Mouse (Mus musculus) heart, embryonic 14.5 days (tissue): ENCODE results near the gene Hnrnpul1. TPM values are rescaled to one million over a fixed set of nuclear protein-coding genes. Genes with fewer than 3 reads are reported as not detected.

Experiments
- ATAC-seq: fragments of 200-750 bp; cut with Nextera tagmentation; 2 replicates; pipeline ENCODE4 v1.8.0; 2017; ENCODE audit warnings: low read depth, moderate TSS enrichment; ENCODE audit not compliant: insufficient number of reproducible peaks, insufficient read depth, low FRiP score
- H3K27ac ChIP-seq, 2 experiments: fragments of 200-500 bp in 1 of 2; fragments of 300-500 bp in 1 of 2; sonication (generic) in 1 of 2; replicated peaks in 1 of 2; 2 replicates each; pipeline ENCODE4 v1.5.1; 2012 to 2014; ENCODE audit warnings: low read depth in 2 of 2, low read length in 2 of 2, control low read depth in 1 of 2, mild to moderate bottlenecking in 1 of 2, mixed read lengths in 1 of 2; ENCODE audit not compliant: control insufficient read depth in 1 of 2, insufficient read depth in 1 of 2
- H3K27me3 ChIP-seq: fragments of 300-500 bp; sonication (generic); 2 replicates; pipeline ENCODE4 v1.6.1; 2014; ENCODE audit warnings: mild to moderate bottlenecking, low read length, control low read depth; ENCODE audit not compliant: control insufficient read depth, insufficient read depth
- H3K36me3 ChIP-seq: fragments of 300-500 bp; sonication (generic); 2 replicates; pipeline ENCODE4 v1.6.1; 2014; ENCODE audit warnings: mild to moderate bottlenecking, control low read depth, low read length, mixed read lengths; ENCODE audit not compliant: control insufficient read depth, insufficient read depth
- H3K4me1 ChIP-seq, 2 experiments: fragments of 200-500 bp in 1 of 2; fragments of 300-500 bp in 1 of 2; sonication (generic) in 1 of 2; 2 replicates each; pipeline ENCODE4 v1.6.1; 2012 to 2014; ENCODE audit warnings: low read length in 2 of 2, control low read depth in 1 of 2, mixed read lengths in 1 of 2; ENCODE audit not compliant: control insufficient read depth in 2 of 2, insufficient read depth in 2 of 2
- H3K4me2 ChIP-seq: fragments of 300-500 bp; sonication (generic); 2 replicates; pipeline ENCODE4 v1.6.1; 2014; ENCODE audit warnings: mild to moderate bottlenecking, low read length
- H3K4me3 ChIP-seq, 2 experiments: fragments of 200-500 bp in 1 of 2; fragments of 300-500 bp in 1 of 2; sonication (generic) in 1 of 2; 2 replicates each; pipeline ENCODE4 v1.5.1; 2012 to 2014; ENCODE audit warnings: low read length in 2 of 2, mild to moderate bottlenecking in 2 of 2, control low read depth in 1 of 2, low read depth in 1 of 2, moderate library complexity in 1 of 2; ENCODE audit not compliant: control insufficient read depth in 1 of 2, insufficient read depth in 1 of 2
- H3K9ac ChIP-seq: fragments of 300-500 bp; sonication (generic); 2 replicates; pipeline ENCODE4 v1.6.1; 2014; ENCODE audit warnings: mild to moderate bottlenecking, low read length
- H3K9me3 ChIP-seq: fragments of 300-500 bp; sonication (generic); 2 replicates; pipeline ENCODE4 v1.6.1; 2016; ENCODE audit warnings: low read length, control low read depth; ENCODE audit not compliant: control insufficient read depth
- WGBS: fragments of 180-500 bp; shearing (Covaris S2); extraction: QIAGEN DNeasy Blood & Tissue Kit; methylation state at CpG from one replicate; pipeline ENCODE4 v1.1.7; 2014; 5-methylcytosine and 5-hydroxymethylcytosine counted together
- polyA plus RNA-seq: library from polyadenylated mRNA; unstranded; fragments of >200 nt; fragmentation: Nextera tagmentation; extraction: Ambion mirVana; gene quantifications from 2 replicates; pipeline ENCODE4 v1.2.1, GENCODE M21; 2014

Gene Hnrnpul1
- polyA plus RNA-seq = 47.2 and 50.9 TPM in 2 replicates

DNA sequence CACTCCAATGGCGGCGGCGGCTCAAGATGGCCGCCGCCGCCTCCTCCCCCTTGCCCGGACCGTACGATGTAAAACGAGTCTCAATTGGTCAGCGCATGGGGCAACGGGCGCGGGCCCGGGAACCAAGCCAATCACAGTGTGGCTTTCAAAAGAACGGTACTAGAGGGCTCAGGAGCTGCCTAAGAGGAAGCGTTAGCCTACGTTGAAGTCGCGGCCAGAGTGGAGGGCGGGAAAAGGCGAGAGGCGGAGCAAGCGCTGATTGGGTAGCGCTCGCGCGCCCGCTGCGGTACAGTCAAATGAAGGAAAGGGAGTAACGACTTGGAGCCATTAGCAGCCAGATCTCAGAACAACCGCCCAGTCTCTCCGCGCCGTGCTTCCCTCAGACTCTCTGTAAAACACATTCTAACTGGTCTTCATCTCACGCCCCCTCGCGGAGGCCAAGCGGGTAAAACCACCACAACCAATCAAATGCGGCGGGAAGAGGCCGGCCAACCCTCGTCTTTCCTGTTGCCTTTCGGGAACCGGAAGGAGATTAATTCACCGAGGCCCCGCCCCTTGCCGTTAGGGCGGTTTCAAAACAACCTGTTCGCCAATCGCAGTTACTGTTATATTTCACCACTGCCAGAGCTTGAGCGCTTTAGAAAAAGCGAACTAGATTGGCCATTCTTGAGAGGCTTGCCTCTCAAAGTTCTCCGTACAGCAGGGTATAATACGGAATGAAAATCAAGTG, at the start of gene Hnrnpul1:
Gene Hnrnpul1 (minus strand): TSS at position 20 of the 730 bp plus-strand sequence.
- Histone ChIP-seq H3K27me3 (no peaks in the 10 kb centered on the region), H3K9ac (peak within 1 kb of the TSS; percentile 98), H3K4me3 (peak within 1 kb of the TSS; percentile 89 to 93), H3K27ac (peak within 1 kb of the TSS; percentile 96 to 97), H3K9me3 (no peaks in the 10 kb centered on the region), H3K4me2 (peak within 1 kb of the TSS; percentile 98), H3K36me3 (peaks cover 31% of the 10 kb centered on the region), H3K4me1 (peaks cover 4 to 23% of the 10 kb centered on the region in 2 experiments; a peak in 3 of 4 replicates)
- WGBS = under 1% methylated on average over 55 of the region's 55 CpGs
- ATAC-seq = peak; percentile 91

DNA sequence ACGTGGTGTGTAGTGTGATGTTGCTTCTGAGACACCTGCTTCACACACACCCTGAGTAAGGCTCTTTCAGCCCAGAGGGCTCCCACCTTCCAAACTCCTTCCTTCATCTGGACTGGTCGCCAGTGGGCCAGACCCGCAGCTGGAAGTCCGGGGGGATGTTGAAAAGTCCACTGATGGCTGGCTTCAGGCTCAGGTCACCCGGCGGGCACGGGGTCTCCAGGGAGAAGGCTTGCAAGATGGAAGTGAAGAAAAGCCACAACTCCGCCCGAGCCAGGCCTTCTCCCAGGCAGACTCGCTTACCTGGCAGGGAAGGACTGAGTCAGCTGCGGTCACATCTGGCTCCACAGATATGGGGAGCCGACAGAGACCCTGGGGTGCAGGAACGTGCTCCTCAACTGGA, 48.9 kb upstream of the Hnrnpul1 start:
- Histone ChIP-seq H3K27ac (peak overlapping the region; percentile 63 to 70; a peak in 3 of 4 replicates), H3K4me1 (peaks cover 16 to 22% of the 10 kb centered on the region in 2 experiments)
- WGBS = 60% methylated on average over 13 of the region's 13 CpGs

DNA sequence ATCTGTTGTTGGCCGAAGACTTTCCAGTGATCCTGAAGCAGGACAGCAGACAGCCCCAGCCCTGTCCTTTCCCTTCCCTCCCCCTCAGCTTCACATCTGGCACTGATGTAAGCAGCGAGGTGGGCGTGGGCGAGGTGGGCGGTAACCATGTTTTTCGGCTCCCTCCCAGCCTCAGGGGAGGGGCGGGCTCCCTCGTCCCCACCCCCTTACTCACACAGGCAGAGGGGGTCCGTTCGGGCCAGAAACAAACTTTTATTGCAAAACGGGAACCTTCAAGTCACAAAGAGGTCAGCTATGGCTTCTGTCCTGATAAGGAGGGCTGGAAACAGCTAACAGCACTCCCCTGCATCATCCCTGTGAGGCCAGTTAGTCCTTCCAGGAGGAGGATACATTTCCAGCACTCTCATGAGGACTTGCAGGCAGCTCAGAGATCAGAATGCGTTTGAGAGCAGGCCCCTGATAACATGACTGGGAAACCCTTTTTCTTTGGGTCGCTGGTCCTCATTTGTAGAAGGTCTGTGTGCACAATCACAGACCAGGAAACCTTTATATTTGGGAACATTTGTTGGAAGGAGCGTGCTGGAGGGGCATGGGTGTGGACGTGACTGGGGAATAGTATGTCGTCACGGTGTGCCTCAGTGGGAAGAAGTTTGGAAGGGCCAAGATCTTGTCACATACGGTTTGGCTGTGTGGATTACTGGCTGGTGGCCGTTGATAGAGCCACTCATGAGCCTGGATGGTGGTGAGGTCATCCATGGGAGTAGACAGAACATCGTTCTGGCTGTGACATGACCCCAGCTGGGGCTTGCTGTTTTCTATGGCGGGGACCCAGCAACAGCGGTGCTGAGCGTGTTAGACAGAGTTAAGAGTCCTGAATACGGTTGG, 47.9 kb upstream of the Hnrnpul1 start:
- peaks cover 16 to 22% of the 10 kb centered on the region in 2 experiments for H3K4me1 ChIP-seq
- 19% methylated on average over 24 of the region's 24 CpGs for WGBS
- no peaks in the 10 kb centered on the region for H3K36me3 ChIP-seq
- peak; percentile 66 for ATAC-seq
- no peaks in the 10 kb centered on the region for H3K27me3 ChIP-seq
- peak overlapping the region; percentile 63 to 70 for H3K27ac ChIP-seq
- H3K9ac ChIP-seq = peak overlapping the region; percentile 58
- 0 out of 2 replicates have a peak, but pooled peaks cover 3% of the 10 kb centered on the region for H3K9me3 ChIP-seq
- H3K4me2 ChIP-seq = peak overlapping the region; percentile 60
- H3K4me3 ChIP-seq = peak overlapping the region; percentile 0 to 27

More for the DNA sequence above, 48.9 kb upstream of the Hnrnpul1 start:
- no peak overlapping the region for H3K4me3 ChIP-seq
- H3K27me3 ChIP-seq = no peaks in the 10 kb centered on the region
- no peaks in the 10 kb centered on the region for H3K36me3 ChIP-seq
- H3K9me3 ChIP-seq = 0 out of 2 replicates have a peak, but pooled peaks cover 2% of the 10 kb centered on the region
- ATAC-seq = no peak
- H3K4me2 ChIP-seq = no peak overlapping the region
- no peak overlapping the region for H3K9ac ChIP-seq

DNA sequence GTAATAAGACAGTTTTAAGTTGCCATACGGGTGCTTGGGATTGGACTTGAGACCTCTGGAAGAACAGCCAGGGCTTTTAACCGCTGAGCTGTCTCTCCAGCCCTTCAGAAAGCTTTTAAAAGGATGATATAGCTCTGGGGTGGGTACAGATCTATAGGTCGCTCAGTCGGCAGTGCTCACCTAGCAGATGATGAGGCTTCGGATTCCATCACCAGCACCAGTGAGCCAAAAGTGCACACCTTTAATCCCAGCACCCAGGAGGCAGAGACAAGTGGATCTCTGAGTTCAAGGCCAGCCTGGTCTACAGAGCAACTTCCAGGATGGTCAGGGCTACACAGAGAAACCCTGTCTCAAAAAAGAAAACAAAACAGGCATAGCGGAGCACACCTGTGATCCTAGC, 46.5 kb upstream of the Hnrnpul1 start:
- no peak for ATAC-seq
- Histone ChIP-seq H3K4me1 (peaks cover 16 to 22% of the 10 kb centered on the region in 2 experiments), H3K9me3 (0 out of 2 replicates have a peak, but pooled peaks cover 3% of the 10 kb centered on the region), H3K9ac (no peak overlapping the region), H3K27ac (no peak overlapping the region), H3K4me3 (no peak overlapping the region), H3K27me3 (no peaks in the 10 kb centered on the region), H3K36me3 (no peaks in the 10 kb centered on the region), H3K4me2 (no peak overlapping the region)
- WGBS = 85% methylated on average over 6 of the region's 6 CpGs

DNA sequence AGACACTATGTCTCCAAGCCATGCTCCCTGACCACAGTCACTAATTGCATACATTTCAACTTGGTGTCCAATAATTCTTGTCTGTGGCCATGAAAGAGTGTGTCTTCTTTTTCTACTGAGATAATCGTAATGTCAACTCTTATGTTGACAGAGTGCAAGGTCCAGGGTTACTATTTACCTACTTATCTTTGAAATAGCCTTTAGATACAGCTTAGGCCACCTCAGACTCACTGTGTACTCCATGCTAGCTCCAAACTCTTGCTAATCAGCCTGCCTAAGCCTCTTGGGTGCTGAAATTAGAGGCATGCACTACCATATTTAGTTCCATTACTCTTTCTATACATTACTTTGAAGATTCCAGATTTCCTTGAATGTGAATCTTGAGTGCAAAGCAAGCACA, 44.8 kb upstream of the Hnrnpul1 start:
- no peak overlapping the region for H3K27ac ChIP-seq
- no peaks in the 10 kb centered on the region for H3K36me3 ChIP-seq
- peaks cover 13 to 15% of the 10 kb centered on the region in 2 experiments for H3K4me1 ChIP-seq
- H3K9me3 ChIP-seq = 0 out of 2 replicates have a peak, but pooled peaks cover 3% of the 10 kb centered on the region
- no peaks in the 10 kb centered on the region for H3K27me3 ChIP-seq
- WGBS = 75% methylated on average over 1 of the region's 1 CpGs
- H3K9ac ChIP-seq = no peak overlapping the region
- ATAC-seq = no peak
- no peak overlapping the region for H3K4me3 ChIP-seq
- no peak overlapping the region for H3K4me2 ChIP-seq

DNA sequence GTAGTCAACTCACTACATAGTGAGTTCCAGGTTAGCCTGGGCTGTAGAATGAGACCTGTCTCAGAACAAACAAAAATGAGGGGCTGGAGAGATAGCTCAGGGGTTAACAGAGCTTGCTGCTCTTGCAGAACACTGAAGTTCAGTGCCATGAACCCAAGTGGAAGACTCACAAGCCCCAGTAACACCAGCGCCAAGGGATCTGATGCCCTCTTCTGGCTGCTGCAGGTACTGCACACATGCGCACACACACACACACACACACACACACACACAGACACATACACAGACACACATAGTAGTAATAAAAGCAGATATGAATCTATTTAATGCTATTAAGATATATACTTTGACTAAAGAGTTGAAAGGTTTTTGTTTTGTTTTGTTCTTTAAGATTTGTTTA, 44.0 kb upstream of the Hnrnpul1 start:
- Histone ChIP-seq H3K9ac (no peak overlapping the region), H3K27me3 (no peaks in the 10 kb centered on the region), H3K4me1 (peaks cover 13 to 15% of the 10 kb centered on the region in 2 experiments), H3K9me3 (0 out of 2 replicates have a peak, but pooled peaks cover 3% of the 10 kb centered on the region), H3K36me3 (no peaks in the 10 kb centered on the region), H3K27ac (no peak overlapping the region), H3K4me3 (no peak overlapping the region), H3K4me2 (no peak overlapping the region)
- WGBS = 75% methylated on average over 2 of the region's 2 CpGs
- ATAC-seq = no peak

DNA sequence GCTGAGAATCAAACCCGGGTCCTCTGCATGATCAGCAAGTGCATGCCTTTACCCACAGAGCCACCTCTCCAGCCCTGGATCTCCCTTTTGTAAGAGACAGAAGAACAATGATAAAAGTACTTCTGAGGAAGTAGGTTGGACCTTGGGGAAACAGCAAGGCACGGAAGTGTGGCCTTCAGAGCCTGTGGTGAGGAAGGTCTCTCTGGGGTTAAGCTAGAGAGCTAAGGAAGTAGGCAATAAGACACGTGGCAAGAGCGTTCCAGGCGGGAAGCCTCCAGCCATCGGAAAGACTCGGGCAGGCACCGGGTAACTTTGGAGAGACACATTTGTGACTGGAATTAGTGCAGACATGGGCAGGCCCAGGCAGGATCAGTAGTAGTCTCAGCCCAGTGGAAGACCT, 40.2 kb upstream of the Hnrnpul1 start:
- Histone ChIP-seq H3K9me3 (0 out of 2 replicates have a peak, but pooled peaks cover 3% of the 10 kb centered on the region), H3K4me2 (no peak overlapping the region), H3K9ac (no peak overlapping the region), H3K27me3 (no peaks in the 10 kb centered on the region), H3K36me3 (no peaks in the 10 kb centered on the region), H3K27ac (no peak overlapping the region), H3K4me3 (no peak overlapping the region), H3K4me1 (peaks cover 0 to 3% of the 10 kb centered on the region in 2 experiments; a peak in 1 of 4 replicates)
- 77% methylated on average over 8 of the region's 8 CpGs for WGBS
- ATAC-seq = no peak
